Mouse (Mus musculus): ENCODE data around the gene Krt25. TPM values are rescaled to one million over a fixed set of nuclear protein-coding genes. Genes with fewer than 3 reads are reported as not detected.

Krt25 gene
- 0.04 and 0.05 TPM in 2 replicates for polyA plus RNA-seq (2012; rRNA removed)

DNA sequence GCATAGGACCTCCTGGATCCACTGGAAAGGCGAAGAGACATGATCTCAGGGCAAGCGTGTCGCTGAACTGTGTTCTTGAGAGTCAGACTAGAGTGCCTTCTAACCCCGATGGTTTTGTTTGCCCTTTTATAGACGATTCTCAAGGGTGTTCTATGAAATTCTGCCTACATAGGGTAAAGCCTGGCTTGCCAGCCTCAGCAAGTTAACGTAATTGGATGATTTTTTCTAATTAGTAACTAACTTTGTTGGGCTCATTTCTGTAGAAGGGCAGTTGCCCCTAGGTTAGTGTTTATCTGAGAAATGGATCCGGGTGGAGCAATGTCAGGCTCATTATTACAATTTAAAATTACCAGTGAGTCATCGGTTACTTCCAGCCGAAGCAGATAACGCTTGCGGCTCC, at the start of gene Krt25:
Krt25 (minus strand) TSS at position 101 of the 400 bp plus-strand sequence.
- TF ChIP-seq POLR2A (IDR thresholded peaks at IDR 0.05; ENCODE audit: borderline replicate concordance, extremely low read depth, insufficient read depth, insufficient read length, poor library complexity, severe bottlenecking), result no peak
- TF ChIP-seq CTCF (IDR thresholded peaks at IDR 0.05; ENCODE audit: borderline replicate concordance, extremely low read depth, insufficient read depth, insufficient read length), result no peak
- DNase-seq (ENCODE audit: low read depth), result no peak

DNA sequence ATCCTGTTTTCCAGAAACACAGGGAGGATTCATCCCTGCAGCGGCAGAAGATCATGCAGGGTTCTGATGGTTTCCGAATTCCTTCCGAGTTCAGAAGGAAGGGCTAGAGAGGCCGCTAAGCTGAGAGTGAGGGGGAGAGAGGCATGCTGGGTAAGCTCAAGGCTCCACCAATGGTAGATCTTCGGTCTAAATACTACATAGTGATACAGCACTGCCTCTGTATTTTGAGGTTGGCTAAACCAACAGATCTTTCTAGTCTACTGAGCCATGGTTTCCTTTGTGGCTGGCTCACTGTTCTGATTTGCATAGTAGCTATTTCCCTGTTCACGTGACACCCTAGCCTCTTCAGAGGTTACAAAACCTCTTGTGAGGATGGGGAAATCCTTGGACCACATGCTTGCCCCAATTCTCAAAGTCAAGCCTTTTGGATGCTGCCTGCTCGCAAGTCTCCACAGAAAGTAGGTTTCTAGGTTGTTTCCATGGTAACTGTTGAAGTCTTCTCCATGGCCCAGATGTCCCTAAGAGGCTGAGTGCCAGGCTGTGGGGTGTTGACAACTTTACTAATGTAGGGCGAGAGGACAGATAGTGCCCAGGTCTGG, 47.2 kb upstream of the Krt25 start:
- TF ChIP-seq POLR2A (IDR thresholded peaks at IDR 0.05; ENCODE audit: borderline replicate concordance, extremely low read depth, insufficient read depth, insufficient read length, poor library complexity, severe bottlenecking) (no peak), CTCF (IDR thresholded peaks at IDR 0.05; ENCODE audit: borderline replicate concordance, extremely low read depth, insufficient read depth, insufficient read length) (no peak)
- peak; percentile 35 for DNase-seq (ENCODE audit: low read depth)

DNA sequence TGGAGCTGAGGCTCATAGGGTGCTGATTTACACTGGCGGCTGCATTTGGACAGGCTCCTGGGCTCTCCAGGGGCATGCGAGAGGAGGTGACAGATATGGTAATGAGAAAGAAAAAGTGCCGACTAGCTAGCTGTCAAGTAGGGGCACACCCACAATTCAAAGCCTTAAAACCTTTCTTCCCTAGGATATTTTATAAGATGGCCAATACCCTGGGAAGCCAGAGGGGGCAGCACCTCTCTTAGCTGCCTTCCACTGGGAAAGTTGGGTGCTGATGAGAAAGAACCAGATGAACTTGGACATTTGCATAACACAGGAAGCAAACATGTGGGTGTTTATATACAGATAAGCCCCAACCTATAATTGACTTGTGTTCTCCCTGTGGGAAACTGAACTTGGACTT, 46.5 kb upstream of the Krt25 start:
- DNase-seq (ENCODE audit: low read depth), result peak; percentile 19
- peak; percentile 56; the same call in 1 of the 2 replicates for TF ChIP-seq CTCF (IDR thresholded peaks at IDR 0.05; ENCODE audit: borderline replicate concordance, extremely low read depth, insufficient read depth, insufficient read length)
- TF ChIP-seq POLR2A (IDR thresholded peaks at IDR 0.05; ENCODE audit: borderline replicate concordance, extremely low read depth, insufficient read depth, insufficient read length, poor library complexity, severe bottlenecking), result no peak

DNA sequence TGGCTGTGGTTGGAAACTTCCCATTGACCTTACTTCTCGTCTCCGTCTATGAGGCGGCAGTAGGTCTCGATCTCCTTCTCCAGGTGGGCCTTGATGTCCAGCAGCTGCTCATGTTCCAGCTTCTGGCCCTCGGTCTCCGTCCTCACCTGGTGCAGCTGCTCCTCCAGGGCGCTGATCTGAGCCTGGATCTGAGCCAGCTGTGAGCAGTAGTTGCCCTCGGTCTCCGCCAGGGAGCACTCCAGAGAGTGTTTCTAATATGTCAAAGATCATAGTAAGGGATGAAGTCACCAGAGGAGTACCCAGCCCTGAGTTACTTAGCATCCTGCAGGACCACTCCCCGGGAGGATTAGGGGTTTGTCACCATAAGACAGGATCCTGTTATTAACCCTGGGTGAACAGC, 44.0 kb upstream of the Krt25 start:
- no peak for DNase-seq (ENCODE audit: low read depth)
- no peak for TF ChIP-seq CTCF (IDR thresholded peaks at IDR 0.05; ENCODE audit: borderline replicate concordance, extremely low read depth, insufficient read depth, insufficient read length)
- no peak for TF ChIP-seq POLR2A (IDR thresholded peaks at IDR 0.05; ENCODE audit: borderline replicate concordance, extremely low read depth, insufficient read depth, insufficient read length, poor library complexity, severe bottlenecking)

DNA sequence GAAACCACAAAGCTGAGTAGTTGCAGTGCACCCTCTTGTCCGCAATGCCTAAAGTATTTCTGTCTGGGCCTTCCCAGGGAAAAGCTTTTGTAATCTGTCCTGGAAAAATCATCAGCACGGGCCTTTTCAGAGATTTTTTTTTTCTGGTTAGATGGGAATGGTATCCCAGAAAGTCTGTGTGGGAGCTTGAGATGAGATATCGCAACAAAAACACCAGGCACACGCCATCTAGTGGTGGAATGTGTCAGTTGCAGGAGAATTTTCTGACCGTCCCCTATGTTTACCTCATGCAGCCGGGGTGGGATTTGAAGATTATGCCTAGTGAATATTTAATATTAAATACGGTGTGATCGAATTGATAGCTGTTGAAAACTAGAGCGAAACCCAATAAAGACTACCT, 41.7 kb upstream of the Krt25 start:
- peak; percentile 64 for DNase-seq (ENCODE audit: low read depth)
- no peak for TF ChIP-seq POLR2A (IDR thresholded peaks at IDR 0.05; ENCODE audit: borderline replicate concordance, extremely low read depth, insufficient read depth, insufficient read length, poor library complexity, severe bottlenecking)
- peak; percentile 74; the same call in 1 of the 2 replicates for TF ChIP-seq CTCF (IDR thresholded peaks at IDR 0.05; ENCODE audit: borderline replicate concordance, extremely low read depth, insufficient read depth, insufficient read length)

DNA sequence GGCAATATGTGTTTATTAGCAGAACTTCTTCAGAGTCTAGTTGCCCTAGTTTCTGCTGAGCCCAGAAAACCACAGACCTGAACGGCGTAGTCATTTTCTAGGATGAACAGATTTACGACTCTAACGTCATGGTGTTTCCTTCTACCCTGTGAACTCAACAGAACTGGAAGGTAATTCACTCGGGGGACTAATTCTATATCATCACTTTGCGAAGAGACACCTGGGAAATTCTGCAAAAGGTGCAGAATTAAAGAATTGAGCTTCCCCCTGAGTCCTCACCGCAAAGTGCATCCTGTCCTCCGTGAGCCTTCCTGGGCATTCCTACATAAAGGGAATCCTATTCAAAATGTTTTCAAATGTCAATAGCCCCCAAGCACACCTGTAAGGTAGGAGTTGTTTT, 38.7 kb upstream of the Krt25 start:
- TF ChIP-seq CTCF (IDR thresholded peaks at IDR 0.05; ENCODE audit: borderline replicate concordance, extremely low read depth, insufficient read depth, insufficient read length), result no peak
- TF ChIP-seq POLR2A (IDR thresholded peaks at IDR 0.05; ENCODE audit: borderline replicate concordance, extremely low read depth, insufficient read depth, insufficient read length, poor library complexity, severe bottlenecking), result no peak
- DNase-seq (ENCODE audit: low read depth), result no peak

DNA sequence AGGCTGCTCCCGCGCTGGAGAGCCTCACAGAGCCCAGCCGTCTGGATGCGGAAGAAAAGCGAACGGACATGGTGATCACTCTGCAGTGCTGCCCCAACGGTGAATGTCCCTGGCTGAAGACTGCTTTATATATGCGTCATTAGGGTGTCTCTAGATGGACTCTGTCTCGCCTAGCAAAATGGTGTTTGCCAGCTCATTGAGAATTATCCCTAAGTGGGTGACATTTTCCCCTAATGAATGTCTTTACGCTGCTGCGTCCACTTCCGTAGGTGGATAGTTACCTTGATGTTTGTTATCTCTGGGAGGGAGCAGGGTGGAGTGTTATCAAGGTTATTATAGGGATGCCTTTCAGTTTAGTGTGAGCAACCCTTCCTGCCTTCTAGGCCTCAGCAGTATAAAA, 28.3 kb upstream of the Krt25 start, which contains the start of gene Krt27:
Krt27 (minus strand) TSS at position 101 of the 400 bp plus-strand sequence.
- no peak for DNase-seq (ENCODE audit: low read depth)
- TF ChIP-seq POLR2A (IDR thresholded peaks at IDR 0.05; ENCODE audit: borderline replicate concordance, extremely low read depth, insufficient read depth, insufficient read length, poor library complexity, severe bottlenecking), result no peak
- no peak for TF ChIP-seq CTCF (IDR thresholded peaks at IDR 0.05; ENCODE audit: borderline replicate concordance, extremely low read depth, insufficient read depth, insufficient read length)

DNA sequence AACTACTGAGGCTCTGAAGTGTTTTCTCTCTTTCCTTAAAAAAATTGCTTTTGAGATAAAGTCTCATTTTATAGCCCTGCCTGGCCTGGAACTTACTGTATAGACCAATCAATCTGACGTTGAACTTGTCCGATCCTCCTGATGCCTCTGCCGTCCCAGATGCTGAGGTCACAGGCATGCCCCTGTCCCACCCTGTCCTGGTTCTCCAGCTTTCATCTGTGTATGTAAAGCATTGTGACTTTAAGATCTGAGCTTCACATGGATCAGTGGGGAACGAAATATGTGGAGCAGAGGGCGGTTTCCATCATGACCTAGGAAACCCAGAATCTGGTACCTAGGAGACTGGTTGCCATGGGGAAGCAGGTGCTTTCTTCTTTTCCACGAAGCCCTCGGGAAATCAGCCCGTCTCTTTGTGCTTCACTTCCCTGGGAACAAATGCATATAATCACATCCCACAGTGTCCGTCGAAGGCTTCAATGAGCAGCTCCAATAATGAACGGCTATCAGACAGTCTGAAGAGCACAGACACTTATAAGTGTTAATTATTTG, 16.6 kb upstream of the Krt25 start:
- DNase-seq (ENCODE audit: low read depth), result peak; percentile 72
- TF ChIP-seq POLR2A (IDR thresholded peaks at IDR 0.05; ENCODE audit: borderline replicate concordance, extremely low read depth, insufficient read depth, insufficient read length, poor library complexity, severe bottlenecking), result no peak
- no peak for TF ChIP-seq CTCF (IDR thresholded peaks at IDR 0.05; ENCODE audit: borderline replicate concordance, extremely low read depth, insufficient read depth, insufficient read length)

DNA sequence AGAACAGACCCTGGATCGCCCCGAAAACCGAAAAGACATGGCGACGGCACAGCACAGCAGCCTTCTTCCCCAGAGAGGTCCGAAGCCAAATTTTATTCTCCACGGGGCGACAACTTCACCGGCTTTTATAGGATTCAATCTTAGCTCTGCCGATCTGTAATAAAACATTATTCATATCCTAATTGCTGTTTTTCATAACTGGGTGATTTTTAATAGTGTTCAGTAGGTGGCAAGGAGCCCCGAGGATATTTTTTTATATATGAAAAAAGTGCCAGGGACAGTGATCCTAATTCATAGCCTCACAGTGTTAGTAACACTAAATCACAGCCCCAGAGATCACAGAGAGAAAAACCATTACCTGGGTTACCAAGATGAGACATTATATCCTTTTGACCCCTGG, 15.1 kb upstream of the Krt25 start, which contains the start of gene Krt26:
Krt26 (minus strand) TSS at position 101 of the 400 bp plus-strand sequence.
- no peak for TF ChIP-seq POLR2A (IDR thresholded peaks at IDR 0.05; ENCODE audit: borderline replicate concordance, extremely low read depth, insufficient read depth, insufficient read length, poor library complexity, severe bottlenecking)
- no peak for TF ChIP-seq CTCF (IDR thresholded peaks at IDR 0.05; ENCODE audit: borderline replicate concordance, extremely low read depth, insufficient read depth, insufficient read length)
- DNase-seq (ENCODE audit: low read depth), result no peak

DNA sequence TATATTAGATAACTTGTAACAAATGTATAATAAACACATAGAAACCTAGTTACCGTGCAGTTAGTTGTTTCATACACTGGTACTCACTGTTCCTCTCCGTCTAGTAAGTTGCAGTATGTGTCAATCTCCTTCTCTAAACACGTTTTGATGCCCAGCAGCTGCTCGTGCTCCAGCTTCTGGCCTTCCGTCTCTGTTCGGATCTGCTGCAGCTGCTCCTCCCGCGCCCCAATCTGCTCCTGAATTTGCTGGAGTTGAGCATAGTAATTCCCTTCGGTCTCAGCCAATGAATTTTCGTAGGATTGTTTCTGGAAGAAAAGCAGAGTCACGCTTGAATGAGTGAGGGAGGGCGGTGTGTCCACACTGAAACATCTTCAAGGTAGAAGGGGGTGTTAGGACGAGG, 10.7 kb upstream of the Krt25 start:
- no peak for TF ChIP-seq POLR2A (IDR thresholded peaks at IDR 0.05; ENCODE audit: borderline replicate concordance, extremely low read depth, insufficient read depth, insufficient read length, poor library complexity, severe bottlenecking)
- TF ChIP-seq CTCF (IDR thresholded peaks at IDR 0.05; ENCODE audit: borderline replicate concordance, extremely low read depth, insufficient read depth, insufficient read length), result no peak
- DNase-seq (ENCODE audit: low read depth), result peak; percentile 46

DNA sequence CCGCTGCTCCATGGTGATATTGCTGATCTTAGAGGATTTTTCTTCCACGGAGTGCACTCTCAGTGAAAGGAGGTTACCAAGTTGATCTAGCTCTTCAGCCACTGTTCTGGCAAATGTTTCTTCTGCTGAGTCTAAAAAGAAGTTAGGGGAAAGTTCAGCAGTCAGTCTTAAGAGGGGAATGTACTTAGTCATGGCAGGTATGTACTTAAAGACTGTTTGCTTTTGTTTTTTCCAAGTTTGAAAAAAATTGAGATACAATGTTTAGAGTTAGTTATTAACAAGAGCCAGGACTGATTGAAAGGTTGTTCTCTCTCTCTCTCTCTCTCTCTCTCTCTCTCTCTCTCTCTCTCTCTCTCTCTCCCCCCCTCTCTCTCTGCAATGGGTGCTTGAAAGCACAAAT, 6.9 kb upstream of the Krt25 start:
- TF ChIP-seq POLR2A (IDR thresholded peaks at IDR 0.05; ENCODE audit: borderline replicate concordance, extremely low read depth, insufficient read depth, insufficient read length, poor library complexity, severe bottlenecking), result no peak
- TF ChIP-seq CTCF (IDR thresholded peaks at IDR 0.05; ENCODE audit: borderline replicate concordance, extremely low read depth, insufficient read depth, insufficient read length), result no peak
- DNase-seq (ENCODE audit: low read depth), result no peak

DNA sequence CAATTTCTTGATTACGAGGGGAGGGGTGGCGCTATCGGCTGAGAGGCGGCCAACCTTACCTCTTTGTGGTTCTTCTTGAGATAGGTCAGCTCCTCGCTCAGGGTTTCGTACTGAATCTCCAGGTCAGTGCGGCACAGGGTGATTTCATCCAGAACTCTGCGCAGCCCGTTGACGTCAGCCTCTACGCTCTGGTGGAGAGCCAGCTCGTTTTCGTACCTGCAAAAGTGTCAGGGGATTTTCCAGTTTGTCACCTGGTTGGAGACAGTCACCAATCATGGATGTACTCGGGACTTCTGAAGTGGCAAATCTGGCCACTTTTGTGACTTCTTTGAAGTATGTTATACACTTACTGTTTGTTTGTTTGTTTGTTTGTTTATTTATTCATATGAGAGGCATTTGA, 1.7 kb downstream of the Krt25 start:
- no peak for DNase-seq (ENCODE audit: low read depth)
- no peak for TF ChIP-seq CTCF (IDR thresholded peaks at IDR 0.05; ENCODE audit: borderline replicate concordance, extremely low read depth, insufficient read depth, insufficient read length)
- TF ChIP-seq POLR2A (IDR thresholded peaks at IDR 0.05; ENCODE audit: borderline replicate concordance, extremely low read depth, insufficient read depth, insufficient read length, poor library complexity, severe bottlenecking), result no peak
